Comparison of ENCODE assay signal across 8 mouse cellular contexts in the genomic region with DNA sequence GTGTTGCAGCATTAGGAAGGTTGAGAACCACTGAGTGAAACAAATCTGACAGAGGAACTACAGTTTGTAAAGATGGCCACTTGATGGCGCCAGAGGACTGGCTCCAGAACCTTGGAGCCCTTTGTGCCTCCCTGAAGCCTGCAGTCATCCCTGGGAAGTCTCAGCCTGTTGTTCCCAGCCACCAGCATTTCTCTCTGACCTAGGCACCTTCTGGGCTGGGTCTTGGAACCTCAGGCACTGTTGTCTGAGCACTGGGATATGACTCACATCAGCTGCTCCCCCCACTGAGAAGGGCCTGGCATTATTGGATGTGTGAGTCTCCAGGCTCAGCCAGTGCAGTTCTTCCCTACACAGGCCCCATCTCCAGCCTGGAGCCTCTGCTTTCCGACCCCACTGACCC. TPM values are rescaled to one million over a fixed set of nuclear protein-coding genes. Genes with fewer than 3 reads are reported as not detected.
DNase-seq lines count a peak whose midpoint lies in the region; ATAC-seq and TF ChIP-seq lines count a peak whose summit lies in the region.

No protein-coding gene starts in this region.

- peaks cover 4% of the 10 kb centered on the region for H3K4me1 ChIP-seq in forebrain, embryonic 10.5 days
- H3K4me1 ChIP-seq in heart, embryonic 14.5 days (ENCODE audit: control insufficient read depth in 2 of 2, insufficient read depth in 2 of 2, low read length in 2 of 2) = peaks cover 7 to 8% of the 10 kb centered on the region in 2 experiments; a peak in 2 of 4 replicates
- H3K4me1 ChIP-seq in liver, embryonic 12.5 days = peaks cover 10% of the 10 kb centered on the region; the same call in 1 of the 2 replicates
- no peaks in the 10 kb centered on the region; the same call in 1 of the 2 replicates for H3K4me1 ChIP-seq in neural tube, embryonic 11.5 days (ENCODE audit: control insufficient read depth, insufficient read depth, low read length)
- H3K4me1 ChIP-seq in stomach, postnatal 0 days (replicated peaks; ENCODE audit: control insufficient read depth, insufficient read depth) = no peaks in the 10 kb centered on the region

- no peaks in the 10 kb centered on the region for H3K27me3 ChIP-seq in forebrain, embryonic 10.5 days (ENCODE audit: poor library complexity, severe bottlenecking)
- H3K27me3 ChIP-seq in heart, embryonic 14.5 days (ENCODE audit: control insufficient read depth, insufficient read depth, low read length) = no peaks in the 10 kb centered on the region
- H3K27me3 ChIP-seq in liver, embryonic 12.5 days (replicated peaks) = no peaks in the 10 kb centered on the region
- H3K27me3 ChIP-seq in neural tube, embryonic 11.5 days (ENCODE audit: control insufficient read depth, insufficient read depth, low read length) = no peaks in the 10 kb centered on the region
- H3K27me3 ChIP-seq in stomach, postnatal 0 days (ENCODE audit: control insufficient read depth, insufficient read depth, low read length) = no peaks in the 10 kb centered on the region

- peak overlapping the region; percentile 84 for H3K27ac ChIP-seq in forebrain, embryonic 10.5 days
- H3K27ac ChIP-seq in heart, embryonic 14.5 days (replicated peaks in 1 of 2; ENCODE audit: control insufficient read depth in 1 of 2, insufficient read depth in 1 of 2, low read depth in 2 of 2, low read length in 2 of 2) = no peak overlapping the region; a peak in 1 of 4 replicates
- no peak overlapping the region for H3K27ac ChIP-seq in liver, embryonic 12.5 days
- no peak overlapping the region for H3K27ac ChIP-seq in neural tube, embryonic 11.5 days (ENCODE audit: low read depth, low read length)
- H3K27ac ChIP-seq in stomach, postnatal 0 days (replicated peaks) = no peak overlapping the region

- H3K36me3 ChIP-seq in forebrain, embryonic 10.5 days (replicated peaks) = peaks cover 24% of the 10 kb centered on the region
- peaks cover 33% of the 10 kb centered on the region for H3K36me3 ChIP-seq in heart, embryonic 14.5 days (ENCODE audit: control insufficient read depth, insufficient read depth, low read length)
- peaks cover 32% of the 10 kb centered on the region for H3K36me3 ChIP-seq in liver, embryonic 12.5 days
- peaks cover 2% of the 10 kb centered on the region for H3K36me3 ChIP-seq in neural tube, embryonic 11.5 days (ENCODE audit: control insufficient read depth, insufficient read depth, low read length)
- H3K36me3 ChIP-seq in stomach, postnatal 0 days (ENCODE audit: control insufficient read depth, insufficient read depth, low read length) = peaks cover 9% of the 10 kb centered on the region; the same call in 1 of the 2 replicates

- TF ChIP-seq CTCF in stomach, postnatal 0 days (IDR thresholded peaks at IDR 0.05; ENCODE audit: low read depth) = peak; percentile 98

- no peaks in the 10 kb centered on the region for H3K9me3 ChIP-seq in forebrain, embryonic 10.5 days
- no peaks in the 10 kb centered on the region for H3K9me3 ChIP-seq in heart, embryonic 14.5 days (ENCODE audit: control insufficient read depth, low read length)
- no peaks in the 10 kb centered on the region for H3K9me3 ChIP-seq in liver, embryonic 12.5 days (replicated peaks)
- H3K9me3 ChIP-seq in neural tube, embryonic 11.5 days (ENCODE audit: control insufficient read depth, low read length) = no peaks in the 10 kb centered on the region
- H3K9me3 ChIP-seq in stomach, postnatal 0 days (ENCODE audit: control insufficient read depth, low read length) = no peaks in the 10 kb centered on the region

- TF ChIP-seq EP300 in stomach, postnatal 0 days (optimal IDR thresholded peaks at IDR 0.05) = no peak

- peak; percentile 17 to 42 for DNase-seq in CD8-positive naive resting alpha-beta T cell, adult 2 months (ENCODE audit: low read depth in 2 of 2, low spot score in 2 of 2)
- peak; percentile 71 for DNase-seq in c-Kit-positive CD71-negative TER-119-negative erythroid progenitor cells, embryonic 14.5 days (ENCODE audit: low read depth)
- peak; percentile 74 for DNase-seq in forebrain, embryonic 10.5 days (ENCODE audit: extremely low spot score, low spot score)
- peak; percentile 82 for DNase-seq in kidney, postnatal 14 days
- DNase-seq in neural tube, embryonic 11.5 days (ENCODE audit: low spot score) = peak; percentile 83
- DNase-seq in stomach, postnatal 0 days (ENCODE audit: low spot score) = peak; percentile 85

- 34% methylated on average over 2 of the region's 2 CpGs for WGBS in forebrain, embryonic 10.5 days
- 24% methylated on average over 2 of the region's 2 CpGs for WGBS in heart, embryonic 14.5 days
- WGBS in liver, embryonic 12.5 days (ENCODE audit: insufficient replicate concordance) = 21% methylated on average over 2 of the region's 2 CpGs
- whole genome bisulfite sequencing in neural tube, embryonic 11.5 days = 25% methylated on average over 2 of the region's 2 CpGs
- 22% methylated on average over 2 of the region's 2 CpGs for WGBS in stomach, postnatal 0 days

- no peak overlapping the region for H3K9ac ChIP-seq in heart, embryonic 14.5 days (ENCODE audit: low read length)
- H3K9ac ChIP-seq in liver, embryonic 12.5 days = no peak overlapping the region
- H3K9ac ChIP-seq in neural tube, embryonic 11.5 days (ENCODE audit: low read length) = peak overlapping the region; percentile 35; the same call in 1 of the 2 replicates
- H3K9ac ChIP-seq in stomach, postnatal 0 days (ENCODE audit: low read length) = no peak overlapping the region

- no peak overlapping the region for H3K4me2 ChIP-seq in heart, embryonic 14.5 days (ENCODE audit: low read length)
- no peak overlapping the region for H3K4me2 ChIP-seq in liver, embryonic 12.5 days
- H3K4me2 ChIP-seq in neural tube, embryonic 11.5 days (ENCODE audit: low read depth) = no peak overlapping the region
- no peak overlapping the region for H3K4me2 ChIP-seq in stomach, postnatal 0 days (replicated peaks; ENCODE audit: low read depth)

- 0 out of 2 replicates have a peak, but pooled peaks have one; percentile 31 for ATAC-seq in heart, embryonic 14.5 days (ENCODE audit: insufficient number of reproducible peaks, insufficient read depth, low FRiP score, low read depth)
- ATAC-seq in liver, embryonic 12.5 days = 0 out of 2 replicates have a peak, but pooled peaks have one; percentile 18
- ATAC-seq in neural tube, embryonic 11.5 days (ENCODE audit: insufficient read depth, low FRiP score, low TSS enrichment) = peak; percentile 48; the same call in 1 of the 2 replicates
- peak; percentile 82 for ATAC-seq in stomach, postnatal 0 days (ENCODE audit: low FRiP score, low TSS enrichment)

- H3K4me3 ChIP-seq in forebrain, embryonic 10.5 days = no peak overlapping the region
- no peak overlapping the region for H3K4me3 ChIP-seq in heart, embryonic 14.5 days (ENCODE audit: control insufficient read depth in 1 of 2, insufficient read depth in 1 of 2, low read depth in 1 of 2, low read length in 2 of 2)
- H3K4me3 ChIP-seq in liver, embryonic 12.5 days = no peak overlapping the region
- H3K4me3 ChIP-seq in neural tube, embryonic 11.5 days (ENCODE audit: low read depth, low read length) = no peak overlapping the region
- no peak overlapping the region for H3K4me3 ChIP-seq in stomach, postnatal 0 days (ENCODE audit: low read depth, low read length)

RNA-seq across cellular contexts. Expression of a gene that starts 40.4 kb away (rescaled TPM):
- polyA plus RNA-seq in forebrain, embryonic 10.5 days (2016; fragmentation: Nextera tagmentation; extraction: Ambion mirVana) = 256 and 258 TPM in 2 replicates
- 163 and 165 TPM in 2 replicates for polyA plus RNA-seq in heart, embryonic 14.5 days (2014; fragmentation: Nextera tagmentation; extraction: Ambion mirVana)
- 141 and 149 TPM in 2 replicates for polyA plus RNA-seq in liver, embryonic 12.5 days (2016; fragmentation: Nextera tagmentation; extraction: Ambion mirVana)
- polyA plus RNA-seq in neural tube, embryonic 11.5 days (2014; fragmentation: Nextera tagmentation; extraction: Ambion mirVana) = 247 and 252 TPM in 2 replicates
- 90.8 and 92.8 TPM in 2 replicates for polyA plus RNA-seq in stomach, postnatal 0 days (2015; fragmentation: Nextera tagmentation; extraction: Ambion mirVana)

RNA-seq across cellular contexts. Expression of a gene that starts 40.8 kb away (rescaled TPM):
- 33.6 and 38.8 TPM in 2 replicates for polyA plus RNA-seq in forebrain, embryonic 10.5 days (2016; fragmentation: Nextera tagmentation; extraction: Ambion mirVana)
- polyA plus RNA-seq in heart, embryonic 14.5 days (2014; fragmentation: Nextera tagmentation; extraction: Ambion mirVana) = 38.8 and 40.1 TPM in 2 replicates
- 16.4 and 18.6 TPM in 2 replicates for polyA plus RNA-seq in liver, embryonic 12.5 days (2016; fragmentation: Nextera tagmentation; extraction: Ambion mirVana)
- polyA plus RNA-seq in neural tube, embryonic 11.5 days (2014; fragmentation: Nextera tagmentation; extraction: Ambion mirVana) = 40.6 and 44.5 TPM in 2 replicates
- polyA plus RNA-seq in stomach, postnatal 0 days (2015; fragmentation: Nextera tagmentation; extraction: Ambion mirVana) = 21.9 and 23.4 TPM in 2 replicates

Comparison
In these comparisons a context has a peak if more than half of its experiments do, and no peak if none do; other contexts are left out.
1. DNase-seq: peak in every context shown above with its lines; median percentile 85 in stomach, postnatal 0 days; 83 in neural tube, embryonic 11.5 days; 82 in kidney, postnatal 14 days; 74 in forebrain, embryonic 10.5 days; 71 in c-Kit-positive CD71-negative TER-119-negative erythroid progenitor cells, embryonic 14.5 days; 30 in CD8-positive naive resting alpha-beta T cell, adult 2 months.
2. ATAC-seq: peak in every context shown above with its lines; median percentile 82 in stomach, postnatal 0 days; 48 in neural tube, embryonic 11.5 days; 31 in heart, embryonic 14.5 days; 18 in liver, embryonic 12.5 days.